Mouse (Mus musculus) forebrain, embryonic 14.5 days (tissue): ENCODE data around the gene Tmem183a. TPM values are rescaled to one million over a fixed set of nuclear protein-coding genes. Genes with fewer than 3 reads are reported as not detected.

Experiments used
- ATAC-seq: fragments of 200-750 bp; cut with Nextera tagmentation; 2 replicates; pipeline ENCODE4 v1.8.0; 2017; ENCODE audit warnings: mild to moderate bottlenecking, moderate library complexity
- DNase-seq: peaks from one replicate; pipeline ENCODE4 v3.0.0-alpha.2; 2015; ENCODE audit warnings: low spot score
- H3K27ac ChIP-seq: fragments of 300-500 bp; sonication (generic); 2 replicates; pipeline ENCODE4 v1.5.1; 2014; ENCODE audit warnings: low read depth, mild to moderate bottlenecking, control low read depth, low read length, moderate library complexity
- H3K27me3 ChIP-seq: fragments of 300-500 bp; sonication (generic); replicated peaks from 2 replicates; pipeline ENCODE4 v1.6.1; 2014; ENCODE audit warnings: low read length, control low read depth, mixed read lengths; ENCODE audit not compliant: control insufficient read depth, insufficient read depth
- H3K36me3 ChIP-seq: fragments of 300-500 bp; sonication (generic); 2 replicates; pipeline ENCODE4 v1.6.1; 2014; ENCODE audit warnings: low read length, control low read depth; ENCODE audit not compliant: control insufficient read depth, insufficient read depth
- H3K4me1 ChIP-seq: fragments of 300-500 bp; sonication (generic); 2 replicates; pipeline ENCODE4 v1.6.1; 2014; ENCODE audit warnings: antibody characterized with exemption, low read length, control low read depth; ENCODE audit not compliant: control insufficient read depth, insufficient read depth
- H3K4me2 ChIP-seq: fragments of 300-500 bp; sonication (generic); 2 replicates; pipeline ENCODE4 v1.6.1; 2014; ENCODE audit warnings: mild to moderate bottlenecking, control low read depth, low read length
- H3K4me3 ChIP-seq: fragments of 300-500 bp; sonication (generic); 2 replicates; pipeline ENCODE4 v1.5.1; 2014; ENCODE audit warnings: low read depth, low read length, control low read depth
- H3K9ac ChIP-seq: fragments of 300-500 bp; sonication (generic); 2 replicates; pipeline ENCODE4 v1.6.1; 2014; ENCODE audit warnings: mild to moderate bottlenecking, low read length, control low read depth, moderate library complexity
- H3K9me3 ChIP-seq: fragments of 300-500 bp; sonication (generic); replicated peaks from 2 replicates; pipeline ENCODE4 v1.6.1; 2016; ENCODE audit warnings: low read length, control low read depth, mixed read lengths; ENCODE audit not compliant: control insufficient read depth
- WGBS: fragments of 180-500 bp; shearing (Covaris S2); extraction: QIAGEN DNeasy Blood & Tissue Kit; methylation state at CpG from one replicate; pipeline ENCODE4 v1.1.7; 2014; 5-methylcytosine and 5-hydroxymethylcytosine counted together
- polyA plus RNA-seq: library from polyadenylated mRNA; unstranded; fragments of >200 nt; fragmentation: Nextera tagmentation; extraction: Ambion mirVana; gene quantifications from 2 replicates; pipeline ENCODE4 v1.2.1, GENCODE M21; 2014

Gene Tmem183a
- polyA plus RNA-seq, 1 experiment from 2014 or later, result 151 TPM

GRCm38 (mm10) chr1:134360656-134361055 lies 1.1 kb downstream of the Tmem183a start:
- Histone ChIP-seq H3K9me3 (no peaks in the 10 kb centered on the region), H3K4me3 (peak overlapping the region; percentile 90), H3K4me1 (peaks cover 8% of the 10 kb centered on the region), H3K4me2 (peak overlapping the region; percentile 86), H3K27me3 (no peaks in the 10 kb centered on the region), H3K9ac (peak overlapping the region; percentile 95), H3K36me3 (peaks cover 36% of the 10 kb centered on the region), H3K27ac (no peak overlapping the region)
- DNase-seq (no peak), ATAC-seq (no peak)
- 86% methylated on average over 7 of the region's 7 CpGs for WGBS

DNA sequence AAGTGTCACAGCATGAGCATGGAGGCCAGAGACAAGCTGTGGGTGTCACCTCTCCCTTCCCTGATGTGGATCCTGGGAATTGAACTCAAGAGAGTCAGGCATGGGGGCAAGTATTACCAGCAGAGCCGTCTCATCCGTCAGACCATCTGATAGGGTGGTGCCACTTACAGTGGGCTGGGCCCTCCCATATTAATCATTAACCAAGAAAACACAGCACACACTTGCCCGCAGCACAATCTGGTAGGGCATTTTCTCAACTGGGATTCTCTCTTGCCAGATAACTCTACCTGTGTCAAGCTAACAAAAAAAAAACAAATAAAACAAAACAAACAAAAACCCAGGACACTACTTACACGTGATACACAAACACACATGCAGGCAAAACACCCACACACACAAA lies 4.3 kb downstream of the Tmem183a start:
- Histone ChIP-seq H3K9me3 (no peaks in the 10 kb centered on the region), H3K4me3 (no peak overlapping the region), H3K9ac (no peak overlapping the region), H3K27ac (no peak overlapping the region), H3K4me2 (no peak overlapping the region), H3K27me3 (no peaks in the 10 kb centered on the region), H3K36me3 (peaks cover 67% of the 10 kb centered on the region), H3K4me1 (peaks cover 7% of the 10 kb centered on the region)
- no peak for ATAC-seq
- no peak for DNase-seq
- WGBS, result 96% methylated on average over 4 of the region's 4 CpGs

GRCm38 (mm10) chr1:134353326-134353725 lies 8.5 kb downstream of the Tmem183a start:
- no peak overlapping the region for H3K4me3 ChIP-seq
- no peak overlapping the region for H3K9ac ChIP-seq
- WGBS, result 91% methylated on average over 2 of the region's 2 CpGs
- H3K4me1 ChIP-seq, result no peaks in the 10 kb centered on the region
- no peaks in the 10 kb centered on the region for H3K9me3 ChIP-seq
- DNase-seq (no peak), ATAC-seq (no peak)
- no peak overlapping the region for H3K27ac ChIP-seq
- peaks cover 87% of the 10 kb centered on the region for H3K36me3 ChIP-seq
- no peaks in the 10 kb centered on the region for H3K27me3 ChIP-seq
- H3K4me2 ChIP-seq, result no peak overlapping the region

DNA sequence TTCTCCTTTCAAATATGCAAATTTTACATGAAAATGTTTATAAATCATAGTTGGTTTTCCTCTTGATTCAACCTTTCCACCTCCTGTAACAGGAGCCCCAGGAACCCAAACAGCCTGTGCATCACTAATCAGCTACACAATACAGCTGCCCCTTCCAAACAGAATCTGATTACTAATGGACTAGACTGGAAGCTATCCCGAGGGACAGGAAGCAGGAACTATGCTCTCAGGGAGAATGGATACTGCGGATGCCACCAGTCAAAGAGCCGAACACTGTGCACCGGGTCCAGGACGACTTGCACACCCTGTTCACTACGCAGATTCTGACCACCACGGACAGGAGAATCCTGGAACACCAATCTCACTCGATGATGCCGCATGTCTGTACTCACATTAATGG lies 14.0 kb downstream of the Tmem183a start:
- Histone ChIP-seq H3K27me3 (no peaks in the 10 kb centered on the region), H3K36me3 (peaks cover 62% of the 10 kb centered on the region), H3K4me3 (no peak overlapping the region), H3K9me3 (no peaks in the 10 kb centered on the region), H3K4me1 (0 out of 2 replicates have a peak, but pooled peaks cover 6% of the 10 kb centered on the region), H3K9ac (no peak overlapping the region), H3K4me2 (no peak overlapping the region), H3K27ac (no peak overlapping the region)
- DNase-seq, result no peak
- ATAC-seq, result no peak
- 89% methylated on average over 9 of the region's 9 CpGs for WGBS

- Histone ChIP-seq H3K4me1 (0 out of 2 replicates have a peak, but pooled peaks cover 6% of the 10 kb centered on the region), H3K9me3 (no peaks in the 10 kb centered on the region), H3K27ac (peak overlapping the region; percentile 9; the same call in 1 of the 2 replicates), H3K27me3 (no peaks in the 10 kb centered on the region), H3K36me3 (peaks cover 35% of the 10 kb centered on the region), H3K4me2 (peak overlapping the region; percentile 70), H3K9ac (no peak overlapping the region), H3K4me3 (0 out of 2 replicates have a peak overlapping the region, but pooled peaks have one; percentile 40)
- ATAC-seq (no peak), DNase-seq (no peak)
- 73% methylated on average over 4 of the region's 4 CpGs for WGBS
Measured at GRCm38 (mm10) chr1:134345075-134345474, 16.7 kb downstream of the Tmem183a start.

DNA sequence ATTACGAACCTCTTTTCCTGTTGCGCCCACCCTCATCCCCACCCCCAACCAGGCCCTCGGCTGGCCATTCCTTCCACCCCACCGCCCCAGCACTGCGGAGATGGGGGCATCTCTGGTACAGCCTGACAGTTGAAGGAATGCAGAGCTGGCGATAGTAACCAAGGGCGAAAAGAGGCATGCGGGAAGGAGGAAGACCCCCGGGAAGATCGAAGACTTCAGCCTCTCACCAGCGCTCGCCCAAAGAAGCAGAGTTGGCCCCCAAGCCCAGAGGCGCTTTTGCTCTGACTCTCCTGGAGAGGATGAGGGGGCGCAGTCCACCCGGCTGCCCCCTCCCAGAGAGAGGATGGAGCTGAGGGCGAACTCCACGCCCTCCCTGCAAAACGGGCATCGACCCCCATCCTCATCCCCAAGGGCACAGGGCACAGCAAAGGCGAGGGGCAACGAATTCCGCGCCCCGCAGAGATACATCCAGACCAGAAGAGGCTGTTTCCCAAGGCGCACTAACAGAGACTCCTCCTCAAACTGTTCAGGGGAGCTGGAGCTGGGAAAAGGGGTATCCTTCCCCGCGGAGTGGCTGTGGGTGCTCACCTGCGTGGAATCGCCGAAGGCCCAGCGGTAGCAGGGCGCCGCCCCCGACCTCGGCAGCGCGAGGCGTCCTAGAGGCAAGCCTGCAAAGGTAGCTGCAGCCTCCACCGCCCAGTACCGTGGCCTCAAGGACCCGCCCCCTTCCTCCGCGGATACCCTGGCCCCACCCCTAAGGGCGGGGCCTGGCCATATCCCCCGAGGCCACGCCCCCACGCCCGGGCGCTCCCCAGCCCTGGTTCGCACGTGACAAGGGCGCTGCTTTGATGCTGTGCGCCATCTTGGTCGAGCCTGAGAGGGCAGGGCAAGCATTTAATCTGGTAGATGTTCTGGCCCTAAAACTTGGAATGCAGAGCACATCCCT lies 17.5 kb downstream of the Tmem183a start:
- peak overlapping the region; percentile 70 for H3K4me2 ChIP-seq
- H3K27me3 ChIP-seq, result no peaks in the 10 kb centered on the region
- DNase-seq (peak; percentile 94), ATAC-seq (peak; percentile 95)
- peaks cover 27% of the 10 kb centered on the region for H3K36me3 ChIP-seq
- H3K4me1 ChIP-seq, result 0 out of 2 replicates have a peak, but pooled peaks cover 6% of the 10 kb centered on the region
- H3K9me3 ChIP-seq, result no peaks in the 10 kb centered on the region
- peak overlapping the region; percentile 40 for H3K4me3 ChIP-seq
- peak overlapping the region; percentile 9; the same call in 1 of the 2 replicates for H3K27ac ChIP-seq
- WGBS, result 2% methylated on average over 54 of the region's 54 CpGs
- peak overlapping the region; percentile 62 for H3K9ac ChIP-seq

DNA sequence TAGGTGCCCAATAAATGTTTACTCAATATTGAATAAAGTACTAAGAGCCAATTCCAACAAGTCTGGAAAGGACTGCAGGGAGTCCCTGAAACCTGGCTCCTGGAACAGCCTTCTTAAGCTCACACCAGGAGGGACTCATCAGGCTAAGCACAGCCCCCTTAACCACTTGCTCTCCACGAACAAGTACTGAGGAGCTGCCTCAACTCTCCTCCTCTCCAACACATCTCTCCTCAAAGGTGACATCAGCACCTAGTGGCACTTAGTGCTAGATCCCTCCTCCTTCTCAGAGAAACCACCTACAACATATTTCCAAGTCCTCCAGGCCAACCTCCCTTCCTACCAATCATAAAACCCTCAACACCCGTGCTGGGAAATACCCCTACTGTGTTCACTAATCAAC lies 18.2 kb downstream of the Tmem183a start:
- 0 out of 2 replicates have a peak, but pooled peaks cover 6% of the 10 kb centered on the region for H3K4me1 ChIP-seq
- H3K4me2 ChIP-seq, result peak overlapping the region; percentile 70
- peaks cover 24% of the 10 kb centered on the region for H3K36me3 ChIP-seq
- no peaks in the 10 kb centered on the region for H3K9me3 ChIP-seq
- H3K4me3 ChIP-seq, result peak overlapping the region; percentile 40
- ATAC-seq (no peak), DNase-seq (no peak)
- no peaks in the 10 kb centered on the region for H3K27me3 ChIP-seq
- H3K9ac ChIP-seq, result peak overlapping the region; percentile 62; the same call in 1 of the 2 replicates
- WGBS, result 4% methylated on average over 2 of the region's 2 CpGs
- no peak overlapping the region for H3K27ac ChIP-seq

DNA sequence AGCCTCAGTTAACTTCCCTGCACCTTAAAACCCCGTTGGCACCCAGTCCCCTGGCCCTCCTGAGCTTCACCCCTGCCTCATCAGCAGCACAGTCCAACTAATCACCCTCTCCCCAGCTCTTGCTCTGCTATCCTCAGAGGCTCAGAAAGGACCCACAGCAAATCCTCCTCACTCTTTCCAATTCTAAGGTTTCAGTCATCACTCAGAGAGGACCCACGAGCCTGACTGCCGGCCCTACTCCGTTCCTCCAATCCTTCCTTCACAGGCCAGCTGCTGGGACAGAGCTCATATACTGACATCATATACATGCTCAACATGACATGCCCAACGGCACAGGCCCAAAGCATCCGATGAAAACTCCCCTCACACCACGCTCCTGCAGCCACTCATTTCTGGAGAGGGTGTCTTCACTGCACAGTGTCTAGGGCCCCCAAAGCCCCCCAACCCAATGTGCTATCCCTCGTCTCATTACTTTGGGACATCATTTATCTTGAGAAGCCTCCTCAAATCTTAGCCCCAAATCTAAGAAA lies 18.9 kb downstream of the Tmem183a start:
- Histone ChIP-seq H3K27me3 (no peaks in the 10 kb centered on the region), H3K9me3 (no peaks in the 10 kb centered on the region), H3K36me3 (peaks cover 21% of the 10 kb centered on the region), H3K27ac (no peak overlapping the region), H3K4me2 (no peak overlapping the region; the same call in 1 of the 2 replicates), H3K9ac (no peak overlapping the region), H3K4me1 (0 out of 2 replicates have a peak, but pooled peaks cover 6% of the 10 kb centered on the region), H3K4me3 (no peak overlapping the region)
- ATAC-seq (no peak), DNase-seq (no peak)
- WGBS, result 80% methylated on average over 8 of the region's 8 CpGs
